Mouse (Mus musculus): ENCODE data around the gene Ror2.

The Ror2 gene

DNA sequence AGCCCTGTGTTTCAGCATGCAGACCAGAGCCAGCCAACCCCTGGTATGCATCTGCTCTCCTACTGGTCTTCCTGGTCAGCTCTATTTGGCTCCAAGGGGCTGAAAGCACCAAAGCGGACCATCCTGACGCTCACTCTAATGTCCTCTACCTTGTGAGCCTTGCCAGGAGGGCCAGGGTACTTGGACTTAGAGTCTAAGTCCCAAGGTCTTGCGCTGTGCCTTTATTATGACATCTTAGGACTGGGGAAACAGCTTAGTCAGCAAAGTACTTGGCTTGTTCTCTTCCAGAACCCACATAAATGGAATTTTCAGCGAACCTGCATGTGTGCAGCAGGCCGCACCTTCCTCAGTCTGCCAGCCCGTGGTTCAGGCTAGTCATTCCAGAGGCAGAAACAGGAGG lies 93.6 kb downstream of the Ror2 start:
- DNase-seq = no peak

DNA sequence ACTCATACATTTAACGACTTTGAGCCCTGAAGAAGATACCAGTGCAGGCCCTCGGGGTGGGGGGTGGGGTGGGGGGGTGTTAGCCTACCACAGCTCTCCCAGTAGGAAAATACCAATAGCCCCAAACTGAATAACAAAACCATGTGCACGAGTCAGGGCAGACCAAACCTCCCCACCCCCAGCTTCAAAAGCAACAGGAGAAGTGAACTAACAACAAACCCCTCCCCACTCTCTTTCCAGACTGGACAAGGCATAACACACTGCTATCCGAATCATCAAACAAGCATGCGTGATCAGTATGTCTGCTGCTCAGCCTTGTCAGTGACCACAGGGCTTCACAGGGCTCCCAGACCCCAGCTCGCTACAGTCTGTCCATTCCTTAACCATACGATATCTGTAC lies 94.3 kb downstream of the Ror2 start:
- DNase-seq = no peak

DNA sequence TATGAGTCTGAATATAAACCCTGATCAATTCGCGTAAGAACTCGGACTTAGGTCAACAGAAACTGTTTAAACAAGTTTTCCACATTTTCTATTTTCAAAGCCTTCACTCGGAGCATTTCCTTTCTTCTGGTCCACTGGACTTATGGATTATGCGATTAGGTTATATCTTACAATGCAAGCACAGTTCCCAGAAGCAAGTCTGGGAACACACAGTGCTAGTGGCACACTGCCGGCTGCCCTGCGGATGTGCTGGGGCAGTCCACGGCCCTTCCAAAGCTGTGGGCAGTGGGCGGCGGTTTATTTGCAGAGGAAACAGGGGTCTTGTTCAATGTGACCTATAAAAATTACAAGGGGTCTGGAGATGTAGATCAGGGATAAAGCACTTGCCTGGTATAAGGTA lies 97.0 kb downstream of the Ror2 start:
- DNase-seq = no peak

DNA sequence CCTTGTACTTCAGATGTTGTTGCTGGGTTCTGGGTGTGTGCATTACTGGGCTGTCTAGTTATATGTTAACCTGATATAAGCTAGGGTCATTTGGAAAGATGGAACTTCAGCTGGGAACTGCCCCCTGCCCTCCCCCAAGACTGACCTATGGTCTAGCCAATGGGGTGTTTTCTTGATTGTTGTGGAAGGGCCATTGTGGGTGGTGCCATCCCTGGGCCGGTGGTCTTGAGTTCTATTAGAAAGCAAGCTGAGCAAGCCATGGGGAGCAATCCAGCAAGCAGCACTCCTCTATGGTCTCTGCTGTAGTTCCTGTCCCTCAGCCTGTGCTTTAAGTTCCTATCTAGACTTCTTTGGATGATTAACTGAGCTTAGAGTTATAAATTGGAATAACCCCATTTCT lies 101.1 kb downstream of the Ror2 start:
- DNase-seq = no peak

DNA sequence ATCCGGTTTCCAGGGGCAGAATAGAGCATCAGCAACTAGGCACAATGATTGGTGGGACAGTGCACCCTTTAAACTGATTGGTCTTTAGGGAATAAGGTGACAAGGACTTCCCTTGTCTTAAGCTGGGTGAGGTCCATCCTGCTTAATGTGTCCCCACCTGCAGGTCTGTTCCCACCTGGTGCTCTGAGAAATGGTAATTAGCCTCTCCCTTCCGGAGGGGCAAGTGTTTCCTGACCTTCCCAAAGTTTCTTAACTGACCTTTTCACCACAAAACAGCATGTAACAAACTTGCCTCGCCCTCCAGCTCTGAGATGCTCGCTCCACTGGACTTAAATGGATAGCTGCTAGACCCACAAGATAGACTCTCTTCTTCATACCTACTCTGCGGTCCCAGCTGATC lies 101.8 kb downstream of the Ror2 start:
- no peak for DNase-seq

DNA sequence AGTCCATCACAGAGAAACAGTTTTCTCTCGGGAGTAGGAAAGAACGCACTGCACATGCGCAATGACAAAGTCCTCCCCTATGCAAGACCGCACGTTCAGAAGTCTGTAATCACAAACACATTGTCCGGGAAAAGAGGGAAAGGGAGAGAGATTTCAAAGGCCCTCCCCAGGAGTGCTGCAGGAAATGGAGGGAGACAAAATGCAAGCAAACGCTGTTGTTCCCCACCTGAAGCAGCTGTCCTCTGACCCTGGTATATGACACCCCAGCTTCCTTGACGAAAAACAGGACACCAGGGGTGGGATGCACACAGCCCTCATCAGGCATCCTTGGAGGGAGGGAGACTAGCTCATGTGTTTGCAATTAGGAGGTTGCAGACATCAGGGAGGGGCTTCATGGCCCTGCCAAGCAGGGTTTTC lies 102.8 kb downstream of the Ror2 start:
- DNase-seq = no peak

DNA sequence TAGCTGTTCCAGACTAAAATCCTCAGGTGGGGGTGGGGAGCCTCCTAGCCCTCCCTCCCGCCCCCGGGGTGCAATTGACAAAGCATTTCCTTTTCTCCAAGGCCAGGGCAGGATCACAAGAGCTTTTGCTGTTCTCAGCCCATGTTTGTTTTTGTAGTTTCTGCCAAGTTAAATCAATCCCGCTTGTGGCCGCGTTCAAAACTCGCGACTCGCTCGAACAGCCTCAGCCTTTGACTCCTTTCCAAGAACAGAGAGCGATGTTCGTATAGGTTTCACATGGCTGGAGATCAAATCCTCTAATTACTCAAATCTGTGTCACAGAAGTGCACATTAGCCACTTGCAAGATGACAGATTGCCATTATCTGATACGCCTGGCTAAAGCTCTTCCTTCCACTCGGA lies 107.3 kb downstream of the Ror2 start:
- DNase-seq = no peak

DNA sequence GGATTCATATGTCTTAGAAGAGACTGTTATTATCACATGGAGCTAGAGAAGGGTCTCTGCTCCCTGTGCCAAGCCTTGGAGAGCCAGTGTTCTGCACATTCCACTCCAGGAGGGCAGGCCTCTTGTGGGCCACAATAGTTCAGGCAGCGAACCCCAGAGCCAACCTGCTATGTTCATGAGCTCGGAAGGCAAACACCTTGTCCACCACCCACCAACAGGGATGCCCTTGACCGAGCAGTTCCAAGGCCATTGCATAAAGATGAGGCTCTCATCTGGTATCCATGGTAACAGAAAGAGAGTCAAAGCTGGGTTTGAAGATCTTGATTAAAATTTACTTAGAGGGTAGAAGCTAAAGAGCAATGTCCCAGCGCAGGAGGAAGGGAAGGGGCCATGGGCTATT lies 107.8 kb downstream of the Ror2 start:
- DNase-seq = no peak

DNA sequence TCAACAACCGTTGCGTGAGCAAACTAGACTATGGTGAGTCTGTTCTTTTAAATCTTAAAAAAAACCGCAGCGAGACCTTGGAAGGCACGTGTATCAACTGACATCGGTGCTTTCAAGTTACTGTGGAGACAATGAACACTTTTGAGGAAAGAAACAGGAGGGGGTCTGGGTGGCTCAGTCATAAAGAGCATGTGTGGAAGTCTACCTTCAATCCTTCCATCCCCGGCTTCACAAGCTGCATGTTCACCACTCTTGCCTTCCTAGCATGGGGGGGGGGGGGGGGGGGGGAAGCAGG lies 108.6 kb downstream of the Ror2 start:
- no peak for DNase-seq

DNA sequence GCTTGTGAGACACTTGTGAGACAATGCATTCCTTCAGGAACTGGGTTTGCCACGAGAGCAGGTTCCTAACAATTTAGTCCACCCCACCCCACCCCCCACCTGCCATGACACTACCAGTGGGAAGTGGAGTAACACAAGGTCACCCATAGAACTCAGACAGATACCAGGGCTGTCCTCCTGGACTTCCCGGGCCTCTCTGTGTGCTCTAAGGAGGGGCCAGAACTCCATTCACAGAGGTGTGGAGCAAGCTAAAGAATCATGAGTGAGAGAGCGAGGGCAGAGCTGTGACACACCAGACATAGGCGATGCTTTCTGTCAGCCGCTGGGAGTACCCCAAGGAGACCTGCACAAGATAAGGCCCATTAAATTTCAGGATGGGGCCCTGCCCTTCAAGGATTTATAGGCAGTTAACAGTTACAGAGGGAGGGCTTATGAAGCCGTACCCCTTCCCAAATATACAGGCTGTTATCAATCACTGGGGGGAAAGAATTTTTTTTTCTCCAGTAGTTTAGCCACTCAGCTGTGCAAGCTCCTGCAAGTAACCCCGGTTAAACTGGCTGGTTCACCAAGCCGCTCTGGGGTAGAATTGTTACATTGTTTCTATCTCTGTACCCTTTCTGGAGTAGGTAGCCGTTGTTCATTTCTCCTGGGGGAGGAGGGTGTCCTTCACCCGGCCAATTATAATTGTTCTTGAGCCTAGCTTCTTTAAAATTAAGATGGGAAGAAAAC lies 109.1 kb downstream of the Ror2 start:
- no peak for DNase-seq

DNA sequence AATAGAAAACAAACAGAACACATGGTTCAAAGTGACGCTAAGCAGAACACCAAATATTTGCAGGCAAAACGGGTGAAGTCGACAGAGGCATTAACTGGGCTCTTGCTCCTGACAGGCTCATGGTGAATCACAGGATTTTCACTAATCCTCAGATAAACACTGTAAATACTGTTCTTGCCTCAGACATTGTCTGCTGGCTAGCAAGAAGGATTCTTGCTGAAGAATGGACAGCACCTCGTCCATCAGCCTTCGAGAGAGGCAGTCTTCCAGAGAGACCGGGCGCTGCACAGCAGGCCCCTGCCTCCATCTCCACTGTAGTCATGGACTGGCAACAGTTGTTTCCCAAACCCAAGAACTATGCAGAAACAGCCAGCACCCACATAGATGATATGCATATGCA lies 110.9 kb downstream of the Ror2 start:
- DNase-seq = no peak

DNA sequence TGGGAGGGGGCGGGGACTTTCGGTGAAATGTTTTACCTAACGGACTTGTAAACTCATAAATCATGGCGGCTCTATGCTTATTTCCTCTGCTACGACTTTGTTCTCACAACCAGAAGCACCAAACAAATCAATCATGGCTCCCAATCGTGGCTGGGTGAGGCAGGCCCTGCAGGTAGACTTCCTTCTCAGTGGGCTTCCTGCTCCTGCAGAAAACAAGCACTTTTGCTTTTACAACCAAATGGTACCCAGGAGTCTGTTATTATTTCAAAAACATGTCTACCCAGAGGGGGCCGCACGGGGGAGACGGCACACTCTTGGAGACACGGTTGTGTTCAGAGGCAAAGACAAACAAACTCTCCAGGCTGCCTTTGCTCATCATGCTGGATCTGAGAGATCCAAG lies 122.3 kb downstream of the Ror2 start:
- DNase-seq = no peak

DNA sequence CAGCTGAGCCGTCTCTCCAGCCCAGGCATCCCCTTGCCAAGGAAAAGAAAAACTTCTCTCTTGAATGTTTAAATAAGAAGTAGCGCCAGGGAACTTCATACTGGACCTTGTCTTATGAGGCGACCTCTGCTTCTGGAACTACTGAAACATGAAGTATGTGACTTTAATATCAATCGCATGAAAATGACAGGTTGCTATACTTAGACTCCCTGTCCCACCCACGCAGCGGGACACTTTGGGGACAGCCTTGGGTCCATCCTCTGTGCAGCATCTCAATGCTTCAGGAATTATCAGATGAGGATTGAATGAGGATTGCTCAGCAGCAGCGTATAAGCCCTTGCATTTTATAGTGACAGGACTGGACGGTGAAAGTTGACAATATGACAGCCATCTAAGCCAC lies 122.9 kb downstream of the Ror2 start:
- no peak for DNase-seq

DNA sequence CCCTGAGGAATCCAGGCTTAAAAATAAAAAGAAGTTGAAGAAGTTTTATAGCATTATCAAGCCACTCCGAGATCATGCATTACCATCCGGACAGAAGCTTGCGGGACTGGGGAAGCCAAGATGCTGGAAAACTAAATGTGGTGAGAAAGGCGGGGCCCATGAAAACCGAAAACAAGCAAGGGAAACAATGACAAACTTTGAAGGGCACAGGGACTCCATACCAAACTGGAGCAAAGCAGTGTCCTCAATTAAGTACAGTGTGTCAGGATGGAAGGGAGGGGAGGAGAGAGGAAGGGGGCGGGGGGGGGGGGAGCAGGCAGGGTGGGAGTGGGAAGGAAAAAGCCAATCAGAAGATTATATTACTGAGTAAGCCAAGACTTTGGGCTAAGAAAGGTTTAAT lies 126.4 kb downstream of the Ror2 start:
- DNase-seq = no peak

DNA sequence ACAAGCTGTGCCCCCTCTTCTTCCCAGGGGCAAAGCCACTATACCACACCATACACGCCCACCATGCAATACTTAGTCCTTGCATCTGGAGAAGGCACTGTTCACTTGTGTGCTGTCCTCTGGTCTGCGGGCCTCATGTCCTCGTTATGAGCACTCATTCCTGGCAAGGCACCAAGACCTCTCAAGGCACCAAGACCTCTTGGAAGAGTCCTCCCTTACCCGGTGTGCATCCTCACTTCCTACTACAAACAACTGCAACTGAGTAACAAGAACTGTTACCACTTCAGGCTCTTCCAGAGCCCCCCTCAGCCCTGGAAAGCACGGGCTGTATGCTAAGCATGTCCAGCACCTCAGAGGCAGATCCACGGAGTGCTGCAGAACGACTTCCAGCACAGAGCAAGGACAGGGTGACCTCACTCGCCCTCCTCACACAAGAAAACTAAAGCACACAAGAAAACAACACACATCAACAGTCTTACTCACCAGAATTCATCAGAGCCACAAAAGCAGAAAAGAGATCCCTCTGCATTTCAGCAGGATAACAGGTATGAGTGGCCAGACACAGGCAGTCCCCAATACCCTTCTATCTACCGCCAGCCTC lies 127.4 kb downstream of the Ror2 start:
- no peak for DNase-seq

DNA sequence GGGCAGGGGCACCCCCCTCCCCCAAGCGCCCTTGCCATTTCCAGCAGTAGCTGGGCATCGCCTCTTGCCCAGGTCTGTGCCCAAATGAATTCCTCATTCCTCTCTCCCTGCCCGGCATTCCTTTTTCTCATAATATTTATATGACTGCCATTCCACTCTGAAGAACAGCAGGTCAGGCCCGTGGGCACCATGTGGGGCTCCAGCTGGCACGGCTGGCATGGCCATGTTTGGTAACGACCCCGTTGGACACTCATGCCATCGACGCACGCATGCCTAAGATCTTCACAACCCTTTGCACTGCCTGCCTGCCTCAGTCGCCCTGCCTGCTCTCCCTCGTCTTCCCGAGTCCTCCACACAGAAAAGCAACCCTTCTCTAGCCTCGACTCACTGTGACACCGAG lies 129.0 kb downstream of the Ror2 start:
- DNase-seq = no peak

DNA sequence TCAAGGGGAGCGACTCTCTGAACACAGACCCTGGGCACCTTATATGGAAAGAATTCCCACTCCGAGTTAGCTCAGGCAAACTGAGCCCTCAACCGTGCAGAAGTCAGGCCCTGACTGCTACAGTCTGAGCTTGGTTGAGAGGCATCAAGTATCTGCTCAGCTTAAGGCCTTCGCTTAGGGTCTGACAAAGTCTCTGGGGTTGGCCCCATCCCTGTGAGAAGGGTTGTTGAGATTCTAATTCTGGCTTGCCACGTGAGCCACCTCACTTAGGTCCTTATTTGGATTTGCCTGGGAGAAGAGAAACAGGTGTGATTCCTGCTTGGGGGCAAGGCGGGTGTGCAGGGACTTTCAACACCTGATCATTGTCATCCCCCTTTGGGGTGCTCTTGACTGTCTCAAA lies 129.6 kb downstream of the Ror2 start:
- DNase-seq = no peak

DNA sequence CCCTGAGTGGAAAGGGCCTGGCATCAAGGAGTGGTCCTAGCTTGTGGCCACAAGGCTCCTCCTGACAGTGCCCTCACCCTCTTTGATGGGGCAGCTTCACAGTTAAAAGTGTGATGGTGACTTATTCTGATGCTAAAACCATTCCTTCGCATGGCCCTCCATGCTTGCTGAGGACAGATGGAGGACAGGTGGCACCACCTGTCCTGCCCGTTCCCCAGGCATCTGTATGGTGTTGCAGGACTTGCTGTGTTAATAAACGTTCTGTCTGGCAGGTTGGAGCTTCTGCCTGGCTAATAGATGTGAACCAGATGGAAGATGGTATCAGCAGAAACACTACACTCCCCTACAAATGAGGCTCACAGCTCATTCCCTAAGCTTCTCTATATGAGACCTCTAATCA lies 140.4 kb downstream of the Ror2 start:
- no peak for DNase-seq

DNA sequence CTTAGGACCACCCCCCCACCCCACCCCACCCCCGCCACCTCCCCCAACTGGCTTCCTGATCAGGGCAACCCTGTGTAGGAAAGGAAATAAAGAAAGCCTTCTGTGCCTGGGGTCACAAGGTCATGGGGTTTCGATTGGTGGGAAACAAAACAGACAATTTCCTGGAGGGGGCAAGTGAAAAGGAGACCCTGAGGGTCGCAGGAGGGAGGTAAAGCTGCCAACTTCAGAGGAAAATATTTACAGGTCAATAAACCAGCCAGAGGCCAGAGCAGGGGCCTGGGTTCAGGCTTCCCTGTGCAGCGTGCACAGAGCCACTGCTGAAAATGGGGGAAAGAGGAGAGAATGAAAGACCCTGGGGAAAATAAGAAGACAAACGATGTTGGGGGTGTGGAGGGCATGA lies 142.8 kb downstream of the Ror2 start:
- DNase-seq = no peak

DNA sequence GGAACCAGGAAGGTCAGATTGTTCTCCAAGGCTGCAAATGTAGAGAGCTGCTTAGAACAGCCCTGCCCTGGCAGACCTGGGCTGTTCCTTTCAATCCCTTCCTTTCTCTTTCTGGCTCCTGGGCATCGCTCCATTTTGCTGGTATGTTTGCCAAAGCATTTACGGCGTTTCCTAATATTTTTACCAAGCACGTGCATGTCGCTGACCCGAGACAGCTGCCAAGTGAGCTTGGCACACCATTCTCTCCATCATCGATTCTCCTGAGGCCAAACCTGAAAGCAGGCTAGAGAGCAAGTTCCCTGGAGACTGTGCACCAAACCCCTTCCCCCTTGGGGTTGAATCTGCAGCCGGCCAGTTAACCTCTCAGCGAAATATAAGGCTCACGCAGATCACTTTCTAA lies 143.7 kb downstream of the Ror2 start:
- no peak for DNase-seq

DNA sequence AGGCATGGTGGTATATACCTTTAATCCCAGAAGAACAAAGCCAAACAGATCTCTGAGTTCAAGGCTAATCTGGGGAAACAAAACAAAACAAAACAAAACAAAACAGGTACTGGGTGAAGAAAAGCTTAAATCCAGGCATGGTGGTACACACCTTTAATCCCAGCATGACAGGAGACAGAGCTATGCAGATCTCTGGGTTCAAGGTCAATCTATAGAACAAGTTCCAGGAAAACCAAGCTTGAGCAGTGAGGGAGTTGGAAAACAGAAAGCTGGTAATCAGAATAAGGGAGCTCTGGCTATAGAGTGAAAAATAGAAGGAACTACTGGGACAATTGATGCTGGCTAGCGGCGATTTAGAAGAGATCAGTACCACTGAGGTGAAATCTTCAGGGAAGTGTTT lies 145.6 kb downstream of the Ror2 start:
- DNase-seq = no peak

DNA sequence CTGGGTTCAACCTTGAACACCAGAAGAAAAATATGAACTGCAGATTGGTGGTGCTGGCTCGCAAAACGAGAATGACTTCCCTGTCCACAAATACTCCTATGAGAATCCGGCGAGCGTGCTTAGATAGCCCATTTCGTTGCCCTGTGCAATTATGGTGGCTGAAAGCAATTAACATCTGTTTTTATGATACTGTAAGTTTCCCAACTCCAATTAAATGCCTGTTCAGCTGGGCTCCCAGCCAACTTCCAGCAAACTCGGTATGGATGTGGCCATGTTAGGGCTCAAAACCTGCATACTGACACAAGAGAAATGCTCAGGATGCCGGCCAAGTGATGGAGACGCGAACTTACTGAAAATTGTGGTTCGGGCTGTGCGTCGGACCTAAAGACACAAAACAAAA lies 155.4 kb downstream of the Ror2 start:
- DNase-seq = no peak

DNA sequence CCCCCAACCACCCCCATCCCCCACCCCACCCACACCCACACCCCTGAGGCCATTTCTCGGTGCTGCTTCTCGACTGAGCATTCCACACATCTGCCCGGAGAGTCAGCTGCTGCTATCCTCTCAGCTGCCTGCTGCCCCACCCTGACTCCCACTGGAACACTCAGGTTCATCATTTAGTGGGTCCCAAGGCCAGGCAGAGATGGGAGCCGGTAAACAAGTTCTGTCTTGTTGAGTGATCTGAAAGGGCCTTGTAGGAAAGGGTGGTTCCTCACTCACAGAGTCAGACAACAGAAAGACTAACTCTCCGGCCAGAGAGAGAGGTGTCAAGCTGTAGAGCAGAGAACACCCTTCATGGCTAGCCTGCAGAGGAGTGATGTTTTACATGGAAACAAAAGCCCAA lies 155.9 kb downstream of the Ror2 start:
- no peak for DNase-seq

DNA sequence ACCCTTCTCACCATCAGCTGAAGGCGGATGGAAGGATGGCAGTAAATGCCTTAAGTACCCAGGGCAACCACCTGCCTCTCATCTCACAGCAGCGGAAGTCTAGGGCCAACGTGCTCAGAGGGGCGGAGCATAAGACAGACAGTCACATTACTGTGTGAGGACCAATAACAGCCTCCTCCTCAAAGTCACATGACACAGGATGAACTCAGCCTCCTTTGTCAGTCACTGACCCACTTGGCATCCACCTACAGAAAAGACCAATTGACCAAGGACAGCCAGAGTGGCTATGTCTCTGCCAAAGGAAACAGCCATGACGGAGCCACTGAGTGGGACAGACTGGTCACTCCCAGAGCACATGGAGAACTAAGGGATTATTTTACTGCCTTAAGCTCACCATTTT lies 160.3 kb downstream of the Ror2 start:
- no peak for DNase-seq

DNA sequence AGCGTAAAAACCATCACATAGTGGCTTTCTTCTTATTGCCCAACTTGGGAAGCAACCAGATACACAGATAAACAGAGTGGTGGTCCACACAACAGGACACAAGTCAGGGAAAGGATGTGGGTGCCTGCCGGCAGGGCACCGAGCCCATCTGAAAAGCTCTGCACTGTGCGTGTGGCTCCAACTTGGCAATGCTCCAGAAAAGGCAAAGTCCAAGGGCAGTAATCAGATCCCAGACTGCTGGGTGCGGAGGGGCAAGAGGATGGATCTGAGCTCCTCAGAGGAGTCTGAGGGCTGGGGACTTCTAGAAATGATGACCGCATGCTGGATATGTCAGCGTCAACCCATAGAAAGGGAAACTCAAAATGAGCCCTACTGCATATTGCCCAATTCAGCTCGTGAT lies 163.8 kb downstream of the Ror2 start:
- no peak for DNase-seq

DNA sequence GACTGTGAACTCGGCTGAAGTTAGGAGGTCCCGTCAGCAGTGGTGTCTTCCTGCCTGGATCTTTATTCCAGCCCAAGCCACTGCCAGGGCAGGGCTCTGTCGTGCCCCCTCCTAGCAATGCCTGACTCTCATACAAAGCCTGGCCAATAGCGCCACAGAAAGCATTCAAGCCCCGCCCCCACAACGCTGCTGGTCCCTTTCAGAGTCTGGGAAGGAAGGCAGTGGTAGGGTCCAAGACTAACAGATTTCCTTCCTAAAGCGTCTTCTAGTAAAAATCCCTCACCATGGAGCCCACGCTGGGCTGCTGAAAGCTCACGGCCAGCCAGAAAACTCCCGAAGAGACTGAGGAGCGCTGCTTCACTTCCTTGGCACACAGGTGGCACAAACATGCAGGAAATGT lies 165.0 kb downstream of the Ror2 start:
- no peak for DNase-seq

All from thymus, adult 18-20 months (tissue).